Mouse (Mus musculus) ovary, postnatal 14 days (tissue): ENCODE measurements at regions not wholly inside any gene's neighbourhood (a gene's known extent, or its start where the extent isn't known, plus 50 kb on each side); places are given as distances from the start of the nearest gene placed in this dataset.

ENCODE experiments used
- DNase-seq: peaks from one replicate; pipeline ENCODE4 v3.0.0; 2022; ENCODE audit warnings: low spot score

DNA sequence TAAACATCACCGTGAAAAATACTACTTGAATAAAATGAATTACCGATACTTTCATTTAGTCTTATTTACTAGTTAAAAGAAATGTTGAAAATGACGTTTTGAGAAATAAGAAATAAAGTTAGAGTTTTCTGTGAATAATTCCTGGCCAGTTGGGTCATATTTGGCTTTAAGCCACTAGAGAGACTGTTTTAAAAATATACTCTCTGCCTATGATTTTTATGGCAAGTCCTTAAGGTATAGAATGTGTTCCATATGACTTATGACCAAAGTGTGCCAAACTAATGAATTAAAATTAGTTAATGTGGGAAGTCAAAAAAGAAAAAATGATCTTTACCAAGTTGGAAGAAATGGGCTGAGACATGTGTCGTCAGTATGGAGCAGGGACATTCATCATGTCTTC, 354.2 kb upstream of the Col3a1 start:
- no peak for DNase-seq

DNA sequence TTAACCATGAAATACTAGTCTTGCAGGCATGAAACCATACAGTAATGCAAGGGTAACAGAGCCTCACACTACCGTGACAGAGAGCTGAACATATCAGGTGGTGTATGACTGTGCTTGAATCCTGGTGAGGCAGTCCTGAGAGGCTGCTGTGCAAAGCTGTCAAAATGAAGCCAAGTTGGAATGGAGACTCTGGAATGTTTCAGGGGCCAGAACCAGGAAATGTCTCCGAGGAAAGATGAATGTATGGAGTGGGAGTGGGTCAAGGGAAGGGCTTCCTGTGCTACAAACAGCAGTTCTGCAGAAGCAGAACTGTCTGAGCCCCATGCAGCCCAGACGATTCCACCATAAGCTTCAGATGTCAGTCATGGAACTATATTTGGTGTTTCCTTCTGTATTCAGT, 324.2 kb upstream of the Col3a1 start:
- DNase-seq, result no peak

DNA sequence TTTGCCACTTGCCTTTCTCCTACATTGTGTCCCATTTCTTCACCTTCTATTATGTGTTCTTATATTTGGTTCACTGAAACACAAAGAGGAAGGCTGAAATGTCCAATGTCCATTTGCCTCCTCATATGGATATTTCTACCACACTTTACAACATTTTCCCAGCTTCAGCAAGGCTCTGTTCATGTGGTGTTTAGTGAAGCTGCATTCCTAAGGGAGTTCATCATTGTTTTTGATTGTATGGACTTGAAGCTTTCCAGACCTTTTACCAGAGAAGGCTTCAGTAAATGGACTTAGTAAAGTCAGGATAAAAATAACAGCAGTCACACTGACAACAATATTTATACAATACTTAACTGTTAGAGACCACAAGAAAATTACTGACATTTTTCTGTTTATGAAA, 290.8 kb upstream of the Col3a1 start:
- DNase-seq, result no peak

DNA sequence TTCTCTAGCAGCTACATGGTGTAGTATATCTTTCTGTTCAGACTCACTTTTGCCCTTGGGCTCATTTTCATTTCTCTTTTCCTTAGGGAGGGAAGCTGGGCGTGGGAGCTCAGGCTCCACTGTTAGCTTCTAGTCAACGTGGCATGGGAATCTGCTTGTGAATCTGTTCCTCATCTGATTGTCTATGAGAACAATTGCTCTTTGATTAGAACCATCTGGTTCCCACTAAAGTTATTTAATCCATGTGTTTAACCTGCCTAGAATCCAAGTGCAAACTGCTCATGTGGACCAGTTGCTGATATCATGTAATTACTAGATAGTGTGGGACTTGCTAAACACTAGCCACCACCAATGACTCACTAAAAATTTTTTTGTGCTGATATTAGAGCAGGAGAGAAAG, 290.1 kb upstream of the Col3a1 start:
- DNase-seq, result no peak

DNA sequence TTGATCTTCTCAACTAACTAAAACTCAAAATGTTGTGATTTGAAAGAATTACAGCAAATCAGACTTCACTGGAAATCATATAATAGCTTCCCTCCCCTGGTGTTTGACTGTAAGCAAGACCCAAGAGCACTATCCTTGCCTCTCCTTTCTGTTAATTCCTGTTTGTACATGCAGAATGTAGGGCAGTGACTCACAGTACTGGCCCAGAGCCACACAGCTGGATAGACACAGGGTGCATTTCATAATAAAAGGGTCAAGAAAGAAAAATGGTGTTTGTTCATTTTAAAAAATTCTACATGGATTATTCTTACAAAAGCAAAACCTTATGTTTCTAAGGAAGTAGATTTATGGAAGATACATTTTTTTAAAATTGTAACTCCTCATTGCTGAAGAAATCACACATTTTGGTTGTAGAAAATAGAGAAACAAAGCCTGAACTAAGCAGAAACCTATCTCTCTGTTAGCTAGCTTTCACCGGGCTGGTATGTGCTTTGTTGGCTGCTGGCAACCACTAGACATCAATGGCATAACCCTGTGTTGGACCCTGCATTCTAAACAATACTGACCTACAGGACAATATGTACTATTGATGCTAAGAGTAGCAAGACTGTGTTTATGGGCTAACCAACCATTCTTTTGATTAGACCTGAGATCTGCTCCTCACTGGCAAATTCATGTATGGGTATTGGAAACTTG, 289.0 kb upstream of the Col3a1 start:
- DNase-seq, result peak; percentile 40

DNA sequence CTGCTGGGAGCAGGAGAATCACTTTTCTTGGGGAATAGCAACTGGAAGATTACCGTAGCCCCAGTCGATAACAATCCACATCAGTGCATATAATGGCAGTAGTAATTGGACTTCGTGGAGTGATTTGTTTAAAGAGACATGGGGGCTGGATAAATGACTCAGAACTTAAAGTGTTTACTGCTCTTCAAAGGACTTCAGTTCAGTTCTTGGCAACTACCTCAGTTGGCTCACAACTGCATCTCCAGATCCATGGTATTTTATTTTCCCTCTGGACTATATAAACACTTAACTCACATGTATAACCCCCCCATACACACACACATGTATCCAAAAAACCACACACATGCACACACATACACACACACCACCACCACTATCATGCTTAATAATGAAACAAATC, 288.0 kb upstream of the Col3a1 start:
- DNase-seq, result no peak

DNA sequence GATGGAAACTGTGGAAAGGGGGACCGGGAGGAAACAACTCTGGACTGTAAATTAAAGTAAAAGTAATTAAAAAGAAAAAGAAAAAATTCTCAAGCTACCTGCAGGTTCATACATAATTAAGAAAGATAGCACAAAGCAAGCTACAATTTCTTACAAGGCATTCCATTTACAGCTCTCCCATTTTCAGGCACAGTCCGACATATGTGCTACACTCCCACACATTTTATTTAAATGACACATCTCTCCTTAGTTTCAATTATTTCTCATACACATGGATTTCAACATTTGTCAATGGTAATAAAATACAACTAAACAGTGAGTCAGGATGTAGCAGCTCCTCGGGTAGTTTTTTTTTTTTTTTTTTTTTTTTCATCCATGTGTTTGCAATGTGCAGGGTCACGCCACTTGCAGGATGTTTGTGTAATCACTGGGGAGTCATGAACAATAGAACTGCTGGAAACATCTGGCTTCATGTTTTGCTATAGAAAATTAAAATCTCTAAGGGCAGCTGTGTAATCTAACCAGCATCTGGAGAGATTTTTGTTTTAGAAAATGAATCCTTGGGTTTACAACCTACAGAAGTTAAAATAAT, 279.8 kb upstream of the Col3a1 start:
- no peak for DNase-seq

DNA sequence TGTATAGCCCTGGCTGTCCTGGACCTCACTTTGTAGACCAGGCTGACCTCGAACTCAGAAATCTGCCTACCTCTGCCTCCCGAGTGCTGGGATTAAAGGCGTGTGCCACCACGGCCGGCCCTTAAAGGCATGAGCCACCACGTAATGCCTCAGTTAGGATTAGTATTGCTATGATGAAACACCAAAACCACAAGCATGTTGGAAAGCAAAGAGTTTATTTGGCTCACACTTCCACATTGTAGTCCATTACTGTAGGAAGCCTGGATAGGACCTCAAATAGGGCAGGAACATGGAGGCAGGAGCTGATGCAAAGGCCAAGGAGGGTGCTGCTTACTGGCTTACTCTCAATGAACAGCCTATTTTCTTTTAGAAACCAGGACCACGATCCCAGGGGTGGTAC, 278.0 kb upstream of the Col3a1 start:
- no peak for DNase-seq

DNA sequence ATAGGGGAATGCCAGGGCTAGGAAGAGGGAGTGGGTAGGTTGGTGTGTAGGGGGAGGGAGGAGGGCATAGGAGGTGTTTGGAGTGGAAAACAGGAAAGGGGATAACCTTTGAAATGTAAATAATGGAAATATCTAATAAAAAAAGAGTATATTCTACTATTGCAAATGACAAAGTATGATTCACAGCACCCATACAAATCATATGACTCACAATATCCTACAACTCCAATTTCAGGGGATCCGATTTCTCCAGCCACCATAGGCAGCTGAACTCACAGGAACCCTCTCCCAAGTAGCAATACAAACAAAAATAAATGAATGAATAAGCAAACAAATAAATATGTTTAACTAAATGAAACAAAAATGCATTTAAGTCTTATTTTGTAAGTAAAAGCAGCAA, 270.0 kb upstream of the Col3a1 start:
- no peak for DNase-seq

DNA sequence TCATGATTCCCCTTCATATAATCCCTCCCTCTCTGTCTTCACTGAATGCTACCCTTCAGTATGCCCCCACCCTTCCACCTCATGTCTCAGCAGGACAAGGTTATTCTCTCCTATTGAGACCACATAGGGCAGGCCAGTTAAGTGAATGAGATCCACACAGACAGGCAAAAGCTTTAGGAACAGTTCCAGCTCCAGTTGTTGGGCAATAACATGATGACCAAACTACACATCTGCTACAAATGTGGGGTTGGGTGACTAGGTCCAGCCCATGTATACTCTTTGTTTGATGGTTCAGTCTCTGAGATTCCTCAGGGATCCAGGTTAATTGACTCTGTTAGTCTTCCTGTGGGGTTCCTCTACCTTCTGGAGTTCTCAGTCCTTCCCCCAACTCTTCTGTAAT, 269.5 kb upstream of the Col3a1 start:
- DNase-seq, result no peak

DNA sequence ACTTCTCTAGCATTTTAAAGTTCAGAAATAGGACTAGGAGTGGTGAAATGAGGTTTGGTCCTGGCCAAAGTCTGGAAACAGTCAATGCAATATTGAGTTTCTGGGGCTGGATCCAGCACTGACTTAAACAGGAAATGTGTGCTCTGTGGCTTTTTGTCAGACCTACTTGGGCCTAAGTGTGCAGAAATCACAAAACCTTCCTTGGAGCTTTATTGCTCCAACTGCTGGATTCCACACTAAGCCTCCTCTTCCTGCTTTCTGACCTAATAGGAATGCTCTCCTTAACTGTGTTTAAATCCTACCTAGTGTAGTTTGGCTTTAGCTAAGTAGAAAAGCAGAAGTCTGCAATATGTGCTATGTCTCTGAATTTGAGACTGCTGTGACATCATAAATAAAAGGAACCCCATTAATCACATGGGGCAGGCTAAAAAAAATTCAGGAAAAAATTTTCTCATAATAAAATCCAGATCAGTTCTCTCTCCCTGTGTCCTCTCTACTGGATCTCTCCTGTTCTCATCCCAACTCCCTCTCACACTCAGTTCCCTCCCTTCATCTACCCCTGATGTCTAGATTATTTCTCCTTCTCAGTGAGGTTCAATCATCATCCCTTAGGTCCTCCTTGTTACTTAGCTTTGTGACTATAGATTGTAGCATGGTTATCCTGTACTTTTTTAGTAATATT, 268.0 kb upstream of the Col3a1 start:
- no peak for DNase-seq

DNA sequence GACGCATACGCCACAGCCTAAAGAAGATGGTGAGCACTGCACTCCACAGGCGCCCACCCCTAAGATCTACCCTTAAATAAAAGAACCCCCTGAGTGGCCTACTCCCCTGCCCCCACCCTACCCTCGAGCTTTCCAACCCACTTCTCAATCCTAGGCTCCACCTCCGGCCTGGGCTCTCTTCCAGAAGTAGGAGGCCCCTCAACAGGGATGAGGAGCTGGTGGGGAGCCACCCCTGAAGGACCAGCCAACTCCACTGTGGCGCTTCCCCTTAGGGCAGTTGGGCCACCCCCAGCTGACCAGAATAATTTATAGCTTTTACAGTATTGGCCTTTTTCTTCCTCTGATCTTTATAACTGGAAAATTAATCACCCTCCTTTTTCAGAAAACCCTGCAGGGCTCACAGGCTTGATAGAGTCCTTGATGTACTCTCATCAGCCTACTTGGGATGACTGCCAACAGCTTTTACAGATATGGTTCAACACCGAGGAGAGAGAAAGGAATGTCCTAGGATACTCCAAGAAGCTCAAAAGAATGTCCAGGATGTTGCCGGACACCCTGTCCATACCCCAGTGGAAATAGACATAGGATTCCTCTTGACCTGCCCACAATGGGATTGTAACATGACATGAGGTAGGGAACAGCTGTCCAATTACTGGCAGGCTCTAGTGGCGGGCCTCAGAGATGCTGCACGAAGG, 220.3 kb upstream of the Col3a1 start:
- DNase-seq, result no peak

DNA sequence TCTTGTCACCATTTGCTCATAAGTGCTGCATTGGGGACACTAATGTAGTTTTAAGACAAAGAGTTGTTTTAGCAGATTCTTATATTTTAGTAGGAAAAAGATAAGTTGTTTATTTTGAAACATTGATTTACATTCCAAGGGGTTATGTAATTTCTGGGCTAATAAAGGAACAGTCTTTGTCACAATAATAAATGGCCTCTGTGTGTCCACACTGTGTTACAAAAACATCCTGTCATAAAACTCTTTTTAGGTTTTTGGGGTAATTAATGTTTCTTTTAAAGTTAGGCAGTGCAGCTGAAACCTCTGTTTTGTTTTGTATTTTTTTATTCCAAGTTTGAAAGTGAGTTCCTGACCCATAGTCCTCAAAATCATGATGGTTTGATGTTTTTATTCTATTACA, 210.4 kb upstream of the Col3a1 start:
- DNase-seq, result no peak

DNA sequence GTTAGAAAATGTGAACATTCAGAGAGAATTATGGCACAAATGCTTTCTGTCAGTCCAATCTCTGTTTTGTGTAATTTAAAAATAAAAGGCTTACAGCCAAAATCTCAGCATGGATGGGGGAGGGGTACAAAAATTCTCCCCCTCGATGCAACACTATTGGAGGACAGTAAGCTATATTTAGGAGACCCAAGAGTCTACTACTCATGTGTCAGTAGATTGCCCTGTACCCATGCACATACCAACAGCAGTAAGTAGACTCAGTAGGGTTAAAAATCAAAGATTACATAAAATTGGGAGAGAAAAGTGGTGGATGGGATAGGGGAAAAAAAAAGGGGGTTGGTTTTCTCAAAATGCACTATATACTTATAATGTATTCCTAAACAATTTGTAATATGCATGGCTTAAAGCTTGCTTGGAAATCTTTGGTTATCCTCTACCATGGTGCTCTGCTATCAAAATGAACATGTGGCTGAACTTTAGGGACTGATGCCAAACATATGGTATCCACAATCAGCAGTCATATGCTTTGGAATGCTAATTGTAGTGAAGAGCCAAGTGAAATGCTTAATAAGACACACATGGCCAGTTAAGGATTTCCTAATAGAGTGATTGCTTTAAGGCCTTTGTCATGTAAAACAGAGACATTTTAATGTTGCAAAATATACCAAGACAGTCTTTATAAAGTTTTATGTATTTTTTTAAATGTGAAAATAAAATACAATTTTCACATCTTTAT, 194.8 kb upstream of the Col3a1 start:
- no peak for DNase-seq

DNA sequence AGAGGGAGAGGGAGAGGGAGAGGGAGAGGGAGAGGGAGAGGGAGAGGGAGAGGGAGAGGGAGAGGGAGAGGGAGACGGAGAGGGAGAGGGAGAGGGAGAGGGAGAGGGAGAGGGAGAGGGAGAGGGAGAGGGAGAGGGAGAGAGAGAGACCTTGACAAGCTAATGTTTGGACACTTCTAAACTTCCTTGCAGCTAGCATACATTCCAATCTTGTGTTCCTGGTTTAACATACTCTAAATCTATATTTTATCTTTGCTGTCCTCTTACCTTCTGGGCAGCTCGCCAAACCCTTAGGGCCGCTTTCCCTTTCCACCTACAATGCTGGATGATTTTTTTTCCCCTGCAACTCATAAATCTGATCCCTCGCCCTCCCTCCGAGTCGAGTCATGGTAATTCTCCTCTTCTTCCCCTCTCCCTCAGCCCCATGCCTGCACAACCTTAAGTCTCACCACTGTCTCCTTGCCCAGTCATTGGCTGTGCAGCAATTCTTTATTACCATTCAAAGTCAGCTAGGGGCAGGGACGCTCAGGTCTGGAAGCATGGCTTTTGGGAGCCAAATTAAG, 176.1 kb upstream of the Col3a1 start:
- DNase-seq, result no peak

DNA sequence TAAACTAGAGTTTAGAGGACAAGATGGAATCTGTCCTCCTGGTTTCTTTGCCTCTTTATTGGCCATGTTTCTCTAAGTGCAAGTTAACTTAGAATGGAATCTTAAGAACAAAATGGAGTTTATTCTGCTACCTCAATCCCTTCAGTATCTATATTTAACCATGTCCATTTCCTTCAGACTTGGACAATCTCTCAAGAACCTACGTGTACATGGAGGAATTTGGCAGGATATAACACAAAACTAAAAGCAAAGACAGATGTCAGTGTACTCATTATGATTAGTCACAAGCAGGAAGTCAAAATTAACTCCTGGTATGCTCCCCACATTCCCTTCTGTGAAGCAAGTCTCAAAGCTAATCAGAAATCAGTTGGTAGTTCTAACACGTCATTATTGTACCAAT, 164.3 kb upstream of the Col3a1 start:
- no peak for DNase-seq

DNA sequence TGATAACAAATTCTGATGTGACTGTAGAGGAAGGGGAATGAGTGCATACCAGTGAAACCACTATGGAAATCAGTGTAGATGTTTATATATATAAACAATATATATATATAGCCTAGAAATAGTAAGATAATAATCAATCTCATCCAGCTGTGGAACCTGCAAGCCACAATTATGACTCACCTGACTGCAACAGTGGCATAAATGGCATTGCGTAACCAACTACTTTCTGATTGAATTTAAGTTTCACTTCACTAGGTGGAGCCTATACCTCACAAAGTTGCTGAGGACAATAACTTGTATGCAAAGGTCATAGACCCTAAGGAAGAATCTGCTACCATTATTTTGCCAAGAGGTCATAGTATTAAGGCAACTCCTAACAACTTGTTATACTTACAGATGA, 129.7 kb upstream of the Col3a1 start:
- DNase-seq, result no peak

DNA sequence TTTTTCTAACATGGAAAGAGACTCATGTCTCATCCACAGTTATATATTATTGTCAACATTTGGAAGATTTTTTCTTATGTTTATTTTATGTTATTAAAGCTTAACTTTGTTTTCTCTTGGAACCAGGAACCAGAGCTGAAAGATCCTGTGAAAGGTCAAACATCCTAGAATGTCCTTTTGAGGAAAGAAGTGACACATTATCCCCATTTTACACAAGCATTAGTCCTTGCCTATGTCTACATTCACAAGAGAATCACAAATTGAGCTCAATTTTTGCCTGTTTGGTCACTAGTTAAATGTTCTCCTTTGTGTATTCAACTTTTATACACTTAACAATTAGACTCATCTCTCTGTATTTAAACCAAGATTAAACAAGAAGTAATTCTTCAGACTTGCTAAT, 126.0 kb upstream of the Col3a1 start:
- no peak for DNase-seq

DNA sequence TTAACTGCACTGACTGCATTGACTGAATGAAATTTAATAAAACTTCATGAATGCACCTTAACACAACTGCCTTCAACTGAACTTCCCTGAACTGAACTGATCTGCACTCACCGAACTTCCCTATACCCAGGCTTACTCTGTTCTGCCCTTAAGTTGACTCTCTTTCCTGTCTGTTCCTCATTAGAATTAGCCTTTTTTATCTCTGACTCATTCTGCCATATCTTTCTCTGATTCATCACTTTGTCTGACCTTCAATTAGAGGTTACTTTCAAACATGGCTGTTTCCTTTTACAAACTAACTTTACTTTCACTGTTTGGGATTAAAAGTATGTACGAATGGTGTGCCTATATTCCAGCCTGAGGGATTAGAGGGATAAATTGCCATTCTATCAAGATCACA, 103.4 kb upstream of the Col3a1 start:
- no peak for DNase-seq

DNA sequence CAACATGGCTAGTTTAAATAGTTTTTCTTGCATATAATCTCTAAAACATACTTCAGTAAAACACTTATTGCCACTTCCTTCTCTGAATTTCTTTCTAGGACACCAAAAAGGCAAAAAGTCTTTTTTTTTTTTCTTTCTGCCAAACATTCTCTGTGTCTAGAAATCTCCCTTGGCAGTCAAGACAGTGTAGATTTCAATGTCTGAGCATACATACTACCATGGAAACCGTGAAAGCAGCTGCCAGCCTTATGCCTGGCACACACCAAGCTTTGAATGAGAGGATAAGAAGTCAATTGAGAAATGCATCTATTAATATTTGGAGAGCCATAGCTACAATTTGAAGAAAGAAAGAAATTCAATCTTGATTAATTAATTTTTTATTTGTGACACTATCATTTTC, 95.1 kb upstream of the Col3a1 start:
- DNase-seq, result no peak
